Comparison of ENCODE assay signal across 8 mouse cellular contexts in the genomic region with DNA sequence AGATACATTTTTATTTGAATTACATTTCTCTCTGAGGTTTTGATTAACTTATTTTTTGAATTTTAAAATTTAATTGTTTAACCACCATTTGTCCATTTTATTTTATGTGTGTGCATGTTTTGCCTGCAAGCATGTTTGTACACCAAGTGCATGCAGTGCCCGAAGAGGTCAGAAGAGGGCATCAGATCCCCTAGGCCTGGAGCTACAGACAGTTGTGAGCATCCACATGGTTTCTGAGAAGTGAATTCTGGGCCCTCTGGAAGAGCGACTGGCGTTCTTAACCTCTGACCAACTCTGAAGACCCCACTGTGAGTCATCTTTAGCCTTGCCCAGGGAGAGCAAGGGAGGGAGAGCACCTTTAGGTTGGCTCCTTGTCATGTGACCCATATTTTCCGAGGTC. TPM values are rescaled to one million over a fixed set of nuclear protein-coding genes. Genes with fewer than 3 reads are reported as not detected.
DNase-seq lines count a peak whose midpoint lies in the region; TF ChIP-seq lines count a peak whose summit lies in the region.

No protein-coding gene starts in this region.

- H3K4me3 ChIP-seq in lung, adult 2 months (replicated peaks; ENCODE audit: extremely low read depth, low read depth, low read length): no peak overlapping the region

- peak; percentile 52 for TF ChIP-seq CTCF in lung, adult 2 months (IDR thresholded peaks at IDR 0.05; ENCODE audit: insufficient read depth, low read length)

- WGBS in lung, adult 2 months: 89% methylated on average over 4 of the region's 4 CpGs

- H3K4me1 ChIP-seq in lung, adult 2 months (ENCODE audit: control insufficient read depth, insufficient read depth, low read length): no peaks in the 10 kb centered on the region

- DNase-seq in cerebellum, postnatal 14 days: peak; percentile 56 to 80
- no peak for DNase-seq in cerebellum, adult 9-11 months
- no peak for DNase-seq in lung, adult 2 months
- no peak for DNase-seq in lung, adult 18-20 months
- DNase-seq in embryo, embryonic 11 days: peak; percentile 34
- peak; percentile 32 to 57 for DNase-seq in lung, postnatal 4 days
- DNase-seq in frontal cortex, postnatal 36 days (ENCODE audit: low spot score in 2 of 2): no peak
- DNase-seq in frontal cortex, postnatal 10 days (ENCODE audit: low spot score in 2 of 2): no peak

- no peak for TF ChIP-seq POLR2A in lung, adult 2 months (IDR thresholded peaks at IDR 0.05; ENCODE audit: borderline replicate concordance, extremely low read depth, low read depth, low read length)

RNA-seq across cellular contexts. Expression of a gene that starts 9.9 kb away (rescaled TPM):
- 46.3 and 48.6 TPM in 2 replicates for polyA plus RNA-seq in lung, adult 2 months (2012; rRNA removed)

RNA-seq across cellular contexts. Expression of a gene that starts 10.1 kb away (rescaled TPM):
- 0.15 and 0.79 TPM in 2 replicates for polyA plus RNA-seq in lung, adult 2 months (2012; rRNA removed)

RNA-seq across cellular contexts. Expression of a gene that starts 49.9 kb away (rescaled TPM):
- 17.4 and 26.2 TPM in 2 replicates for polyA plus RNA-seq in lung, adult 2 months (2012; rRNA removed)

RNA-seq across cellular contexts. Expression of a gene that starts 56.7 kb away (rescaled TPM):
- polyA plus RNA-seq in lung, adult 2 months (2012; rRNA removed): 1.2 and 2.4 TPM in 2 replicates

Comparison
In these comparisons a context has a peak if more than half of its experiments do, and no peak if none do; other contexts are left out.
1. DNase-seq: peak in cerebellum, postnatal 14 days (2 of 2), embryo, embryonic 11 days (single experiment) and lung, postnatal 4 days (2 of 2); none in cerebellum, adult 9-11 months (single experiment), lung, adult 2 months (single experiment), lung, adult 18-20 months (0 of 2), frontal cortex, postnatal 36 days (0 of 2) and frontal cortex, postnatal 10 days (0 of 2).